Mouse (Mus musculus) lung, postnatal 25 days (tissue): Measurements from ENCODE around the gene Kif16b.
A peak's percentile ranks its signal among the peaks of the same experiment; 100 is the strongest.

Experiments used
- DNase-seq: peaks from one replicate; pipeline ENCODE4 v3.0.0; 2022; ENCODE audit warnings: low spot score

Kif16b gene

DNA sequence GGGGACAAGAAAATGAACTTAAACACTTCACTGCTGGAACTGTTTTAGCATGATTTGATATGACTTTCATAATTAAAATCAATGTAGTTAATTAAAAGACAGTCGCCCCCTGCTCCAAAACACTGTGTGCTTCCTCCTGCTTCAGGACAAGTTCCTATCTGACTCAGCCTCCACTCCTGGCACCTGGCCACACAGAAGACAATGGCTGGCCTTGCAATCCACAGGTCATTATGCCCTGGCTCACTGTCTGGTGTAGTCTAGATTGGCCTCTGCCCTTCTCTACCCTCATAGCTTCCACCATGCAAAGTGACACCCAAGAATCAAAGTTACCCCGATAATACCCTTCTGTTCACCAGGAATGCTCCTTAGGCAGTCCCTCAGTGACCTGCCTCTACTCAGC is 26.8 kb downstream of the Kif16b start:
- DNase-seq, result no peak

DNA sequence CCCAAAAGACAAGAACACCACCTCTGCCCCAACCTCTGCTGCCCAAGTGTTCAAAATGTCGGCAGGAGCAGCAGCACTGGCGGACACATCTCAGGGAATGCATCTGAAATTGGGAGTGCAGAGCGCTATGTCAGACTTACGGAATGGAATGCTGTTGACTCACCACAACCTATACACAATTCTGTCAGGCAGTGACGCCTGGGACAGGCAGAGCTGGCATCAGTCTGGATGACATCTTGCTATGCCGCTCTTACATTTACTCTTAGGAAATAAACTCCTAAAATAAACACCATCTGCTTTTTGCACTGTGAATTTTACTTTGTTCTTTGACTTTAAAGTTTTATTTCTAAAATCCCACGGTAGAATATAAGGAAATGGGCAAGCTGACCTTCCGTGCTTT is 31.3 kb downstream of the Kif16b start:
- no peak for DNase-seq

DNA sequence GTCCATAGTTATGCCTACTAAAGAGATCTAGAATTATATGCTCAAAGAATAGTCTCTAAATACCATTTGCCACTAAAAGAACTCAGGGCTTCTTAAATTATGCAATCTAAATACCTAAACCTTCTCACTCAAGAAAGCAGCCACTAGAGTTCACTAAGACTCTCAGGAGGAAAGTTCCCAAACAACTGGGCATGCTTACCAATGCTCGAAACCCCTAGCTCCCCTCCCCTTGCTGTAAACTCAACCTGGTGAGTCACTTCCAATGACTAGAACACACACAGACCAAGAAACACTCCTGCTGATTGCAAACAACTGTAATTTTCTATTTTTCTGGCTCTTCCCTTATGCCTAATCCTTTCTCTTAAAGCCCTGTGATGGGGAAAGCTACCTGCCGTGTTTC is 33.9 kb downstream of the Kif16b start:
- peak; percentile 67 for DNase-seq

DNA sequence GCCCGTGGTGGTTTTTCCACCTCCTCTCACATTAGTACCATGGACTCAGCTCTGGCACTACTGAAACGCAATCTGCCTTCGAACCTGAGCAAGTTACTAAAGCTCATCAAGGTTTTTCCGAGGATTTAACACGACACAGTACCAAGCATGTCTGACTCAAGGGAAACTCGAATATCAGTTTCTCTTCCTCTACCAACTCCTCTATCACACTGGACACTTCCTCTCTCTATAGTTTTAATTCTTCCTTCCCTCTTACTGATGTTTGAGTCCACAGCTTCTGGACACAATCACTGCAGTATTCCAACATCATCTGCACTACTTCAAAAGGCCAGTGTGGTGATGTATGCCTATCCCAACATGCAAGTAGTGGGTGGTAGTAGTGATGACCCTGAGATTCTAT is 40.3 kb downstream of the Kif16b start:
- no peak for DNase-seq

DNA sequence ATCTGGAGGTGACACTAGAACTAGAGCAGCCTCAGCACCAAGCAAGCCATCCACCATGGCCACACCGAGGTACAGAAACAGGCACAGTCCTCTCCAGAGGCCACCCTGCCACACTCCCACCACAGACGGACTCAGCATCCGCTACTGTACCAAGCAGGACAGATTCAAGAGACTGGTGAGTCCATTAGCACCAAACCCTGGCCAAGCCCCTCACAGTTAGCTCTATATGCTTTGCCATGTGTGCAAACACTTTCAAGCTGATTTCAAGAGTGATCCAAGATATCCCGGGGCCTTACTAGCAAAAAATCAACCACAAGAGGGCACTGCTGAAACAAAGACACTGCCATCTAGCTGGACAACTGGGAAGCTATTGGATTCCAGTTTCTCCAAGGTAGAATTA is 41.9 kb downstream of the Kif16b start:
- peak; percentile 74 for DNase-seq

DNA sequence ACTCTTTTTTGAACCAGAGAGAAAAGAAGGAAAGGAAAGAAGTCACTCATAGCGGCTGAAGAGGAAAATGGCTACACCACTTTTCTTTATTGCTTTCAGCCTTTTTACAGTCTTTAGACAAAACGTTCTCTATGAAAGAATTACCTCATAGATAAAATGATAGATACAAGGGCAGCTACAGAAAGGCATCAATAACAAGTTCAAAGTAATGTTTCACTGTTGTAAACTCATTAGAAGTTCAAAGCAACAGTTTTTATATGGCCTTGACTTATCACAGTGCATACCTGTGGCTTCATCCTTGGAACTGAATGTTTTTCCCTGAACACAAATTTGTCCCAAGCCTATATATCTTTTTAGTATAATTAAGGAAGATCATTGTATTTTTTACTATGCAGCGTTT is 62.6 kb downstream of the Kif16b start:
- DNase-seq, result no peak

DNA sequence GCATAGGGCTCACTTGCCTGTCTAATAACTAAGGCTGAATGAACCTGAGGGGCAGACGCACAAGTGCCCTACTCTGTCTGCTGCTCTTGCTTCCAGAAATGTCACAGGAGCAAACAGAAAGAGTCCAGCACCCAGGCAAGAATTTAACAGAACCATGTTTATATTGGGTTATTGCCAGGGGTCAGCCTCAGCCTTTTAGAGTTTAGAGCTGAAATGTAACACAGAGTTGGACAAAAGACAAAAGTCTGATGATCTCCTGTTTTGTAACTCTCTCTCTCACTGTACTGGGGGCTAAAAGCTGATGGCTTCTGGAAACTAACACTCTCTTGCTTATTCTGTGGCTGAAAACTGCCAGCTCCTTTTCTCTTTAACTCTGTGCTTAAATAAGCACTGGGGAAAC is 63.2 kb downstream of the Kif16b start:
- peak; percentile 69 for DNase-seq

DNA sequence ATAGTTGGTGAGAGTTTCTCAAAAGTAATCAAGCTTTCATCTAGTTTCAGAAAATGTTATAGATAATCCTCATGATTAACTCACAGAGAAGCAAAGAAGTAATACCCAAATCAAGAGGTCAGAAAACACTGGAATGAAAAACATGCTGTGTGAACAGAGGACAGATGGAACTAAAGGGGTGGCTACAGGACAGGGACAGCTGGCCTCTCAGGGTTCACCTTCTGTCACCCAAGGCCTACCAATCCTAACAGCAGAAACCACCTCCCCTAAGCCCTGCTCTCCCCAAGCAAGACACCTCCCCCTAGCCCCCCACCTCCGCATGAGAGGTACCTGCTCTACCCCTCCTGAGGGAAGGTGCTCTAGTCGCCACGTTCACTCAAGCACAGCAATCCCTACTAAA is 66.6 kb downstream of the Kif16b start:
- DNase-seq, result no peak

DNA sequence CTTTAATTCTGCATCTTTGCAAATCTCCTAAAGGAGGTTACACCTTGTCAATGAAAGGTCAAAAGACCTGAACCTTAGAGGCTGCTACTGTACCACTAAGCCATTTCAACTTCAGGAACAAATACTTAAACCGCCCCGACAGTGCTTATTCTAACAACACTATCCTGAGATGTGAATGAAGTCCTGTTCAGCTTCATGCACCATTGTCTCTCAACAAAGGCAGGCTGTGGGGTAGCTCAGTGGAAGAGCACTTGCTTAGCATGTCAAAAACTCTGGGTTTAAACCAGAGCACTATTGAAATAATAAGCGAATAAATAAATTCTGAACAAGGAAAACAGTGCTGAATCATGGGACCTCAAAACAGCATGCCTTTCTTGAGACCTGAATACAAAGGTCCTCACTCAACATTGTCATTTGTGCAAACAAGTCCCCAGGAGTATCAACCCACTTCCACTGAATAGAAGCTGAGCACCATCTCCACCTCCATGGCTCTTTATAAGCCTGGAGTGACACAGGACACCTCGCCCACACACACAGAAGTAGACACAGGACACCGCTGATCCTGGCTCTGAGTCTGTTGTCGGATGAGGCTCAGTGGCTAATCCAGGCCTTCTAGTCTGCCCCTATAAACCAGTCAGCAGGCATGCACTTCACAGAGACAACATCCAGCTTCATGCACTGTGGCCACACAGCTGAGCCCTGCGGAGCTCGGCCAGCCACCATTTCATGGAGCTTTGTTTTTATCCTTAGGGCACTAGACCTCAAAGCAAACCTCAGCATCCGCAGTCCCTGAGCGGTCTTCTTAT is 68.5 kb downstream of the Kif16b start:
- DNase-seq, result no peak

DNA sequence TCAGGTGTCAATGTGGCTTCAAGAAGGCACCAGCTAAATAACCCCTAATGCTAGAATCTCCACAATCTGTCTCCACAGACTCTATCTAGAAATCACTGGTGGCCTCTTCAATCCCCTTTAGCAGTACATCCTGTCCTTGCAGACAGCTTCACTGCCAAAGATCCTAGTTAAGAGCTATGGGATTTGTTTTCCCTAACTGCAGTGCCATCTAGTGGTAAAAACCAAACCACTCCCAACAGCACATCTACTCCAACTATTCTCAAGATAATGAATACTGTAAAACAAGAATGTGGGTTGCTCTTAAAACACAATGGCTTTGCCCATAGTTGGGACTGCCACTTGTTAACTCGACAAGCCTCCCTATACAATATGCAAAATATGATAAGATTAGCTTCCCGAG is 88.3 kb downstream of the Kif16b start:
- peak; percentile 38 for DNase-seq

DNA sequence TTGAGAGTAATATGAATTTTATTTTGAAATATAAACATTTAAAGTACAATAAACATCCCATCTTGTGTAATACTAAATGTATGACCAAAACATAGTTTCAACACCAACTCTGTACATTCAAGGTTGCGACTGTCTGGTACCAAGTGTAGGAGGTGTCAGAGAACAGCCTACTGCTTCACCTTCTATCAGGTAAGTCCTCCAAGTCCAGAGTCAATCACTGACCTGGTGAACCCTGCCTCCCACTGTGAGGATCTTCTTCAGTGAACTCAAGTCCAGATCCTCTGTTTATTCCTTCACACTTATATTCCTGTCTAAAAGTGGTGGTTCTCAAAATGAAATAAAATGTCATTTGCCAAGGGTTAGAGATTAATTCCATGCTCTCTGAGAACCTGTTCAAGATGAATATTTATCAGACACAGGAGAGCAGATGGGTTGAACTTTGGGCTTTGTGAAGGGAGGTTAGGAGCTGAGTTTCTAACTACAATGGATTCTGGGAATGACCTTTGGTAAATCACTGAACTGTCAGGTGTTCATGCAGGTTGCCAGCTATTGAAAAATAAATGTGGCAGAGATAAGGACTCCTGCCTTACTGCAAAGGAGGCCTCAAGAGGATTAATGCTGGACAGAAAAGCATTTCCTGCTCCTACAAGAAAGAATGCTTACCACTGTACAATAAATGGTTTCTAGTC is 97.4 kb downstream of the Kif16b start:
- no peak for DNase-seq

DNA sequence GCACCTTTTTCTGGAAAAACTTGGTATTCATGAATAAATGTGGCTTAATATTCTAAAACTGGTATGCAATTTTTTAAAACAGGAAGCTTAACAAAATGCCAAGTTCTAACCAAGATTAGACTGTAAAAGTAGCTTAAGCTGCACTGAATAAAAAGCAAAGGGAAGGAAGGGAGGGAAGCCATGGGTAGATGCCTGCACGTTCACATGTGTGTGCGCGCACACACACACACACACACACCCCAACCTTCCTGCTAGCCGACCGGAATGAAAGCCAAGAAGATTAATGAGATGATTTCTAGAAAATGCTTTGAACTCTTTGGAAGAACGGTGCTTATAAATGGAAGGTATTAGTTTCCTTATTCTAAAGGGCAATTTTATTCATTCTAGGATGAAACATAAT is 104.0 kb downstream of the Kif16b start:
- no peak for DNase-seq

DNA sequence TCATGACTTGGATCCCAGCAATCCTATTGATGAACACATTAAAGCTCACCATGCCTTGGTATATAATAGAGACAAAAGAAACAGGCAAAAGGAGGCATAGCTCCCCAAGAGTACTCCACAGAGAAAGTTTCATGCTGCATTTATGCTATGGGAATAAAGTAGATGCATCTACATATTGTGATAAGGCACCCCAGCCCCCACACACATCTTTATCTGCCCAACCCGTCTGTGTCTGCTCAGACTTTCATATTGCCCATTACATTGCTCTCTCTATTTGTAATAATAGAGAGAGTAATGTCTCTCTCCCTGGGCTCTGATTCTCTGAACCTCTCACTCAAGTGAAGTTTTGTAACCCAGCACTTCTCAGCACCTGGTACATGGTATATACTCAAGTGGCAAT is 126.0 kb downstream of the Kif16b start:
- DNase-seq, result no peak

DNA sequence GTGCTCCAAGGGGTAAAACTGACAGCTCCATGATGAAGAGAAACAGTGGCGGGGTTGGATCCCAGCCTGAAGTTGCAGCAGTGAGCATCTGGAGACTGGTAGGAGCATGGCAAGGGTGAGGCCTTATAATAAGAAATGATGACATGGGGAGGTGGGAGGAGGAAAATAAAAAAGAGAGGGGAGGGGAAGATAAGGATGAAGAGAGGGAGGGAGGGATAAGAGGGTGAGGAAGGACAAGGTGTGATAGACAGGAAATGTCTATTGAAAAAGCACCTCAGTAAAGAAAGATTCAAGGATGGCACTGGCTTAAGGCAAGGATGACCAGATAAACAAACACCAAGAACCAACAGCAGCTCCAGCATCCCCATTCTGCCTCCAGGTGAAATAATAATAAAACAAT is 126.6 kb downstream of the Kif16b start:
- no peak for DNase-seq

DNA sequence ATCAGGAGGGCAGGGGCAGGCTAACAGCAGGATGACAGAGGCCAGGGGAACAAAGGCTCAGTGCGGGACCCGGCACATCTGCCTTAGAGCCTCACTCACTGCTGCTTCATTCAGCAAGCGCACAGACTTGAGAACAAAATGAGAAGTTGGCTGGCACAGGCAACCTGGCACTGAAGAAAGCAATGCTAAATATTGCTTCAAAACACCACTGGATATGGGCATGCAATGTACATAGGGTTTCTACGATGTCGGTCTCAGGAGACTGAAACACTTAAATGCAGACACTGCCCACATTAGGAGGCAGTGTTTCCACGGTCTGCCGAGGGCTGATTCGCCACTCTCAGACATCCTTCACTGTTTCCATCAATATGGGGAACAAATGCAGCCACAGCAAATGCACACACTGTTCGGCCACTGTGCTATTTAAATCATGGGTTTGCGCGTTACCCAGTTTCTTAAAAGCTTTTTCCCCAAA is 131.6 kb downstream of the Kif16b start:
- no peak for DNase-seq

DNA sequence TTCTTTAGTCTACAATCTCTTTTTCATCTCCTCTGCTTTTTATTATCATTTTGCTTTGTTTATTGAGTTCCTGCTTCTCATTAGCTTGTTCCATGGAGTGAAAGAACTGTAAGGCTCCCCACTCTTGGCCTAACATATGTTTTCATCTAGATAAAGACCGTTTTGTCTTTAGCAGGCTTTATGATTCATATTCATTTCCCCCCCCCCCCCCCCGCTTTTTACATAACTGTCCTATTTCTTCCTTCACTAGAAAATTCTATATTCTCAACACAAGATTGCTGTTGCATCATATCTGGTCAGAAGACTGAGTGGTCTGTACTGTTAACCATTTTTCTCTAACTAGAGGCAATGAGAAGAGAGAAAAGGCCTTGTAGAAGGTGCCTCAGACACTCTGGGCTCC is 137.1 kb downstream of the Kif16b start:
- DNase-seq, result no peak

DNA sequence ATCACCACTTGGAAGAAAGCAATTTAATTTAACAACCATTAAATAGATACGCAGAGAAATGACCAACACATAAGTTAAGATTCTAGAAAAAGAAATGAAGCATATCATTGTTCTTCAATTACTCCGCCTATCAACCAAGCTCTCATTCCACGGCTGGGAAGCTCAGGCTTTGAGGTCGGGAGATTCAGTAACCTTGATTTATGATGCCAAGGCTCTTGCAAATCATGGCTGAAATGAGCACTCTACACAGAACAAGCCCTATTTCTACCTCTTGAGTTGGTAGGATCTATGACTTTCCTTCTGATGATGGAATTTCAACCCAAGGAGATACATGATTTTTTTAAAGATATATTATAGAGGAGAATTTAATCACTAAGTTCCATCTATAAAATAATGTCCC is 140.5 kb downstream of the Kif16b start:
- no peak for DNase-seq

DNA sequence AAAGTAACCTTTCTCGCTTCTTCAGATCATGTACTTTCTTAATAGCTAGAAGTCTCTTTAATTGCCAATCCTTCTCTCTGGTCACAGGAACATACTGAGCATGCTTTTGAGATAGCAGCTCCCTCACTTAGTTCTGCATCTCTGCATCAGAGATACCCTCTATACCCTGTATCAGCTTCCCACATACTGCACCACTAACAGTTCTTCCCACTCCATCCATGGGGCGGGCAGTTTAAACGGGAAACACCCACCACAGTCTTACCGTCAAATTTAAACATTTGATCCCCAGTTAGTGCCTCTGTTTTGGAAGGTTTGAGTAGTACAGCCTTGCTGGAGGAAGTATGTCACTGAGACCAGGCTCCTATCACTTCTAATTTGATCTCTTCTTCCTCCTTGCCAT is 142.1 kb downstream of the Kif16b start:
- DNase-seq, result no peak

DNA sequence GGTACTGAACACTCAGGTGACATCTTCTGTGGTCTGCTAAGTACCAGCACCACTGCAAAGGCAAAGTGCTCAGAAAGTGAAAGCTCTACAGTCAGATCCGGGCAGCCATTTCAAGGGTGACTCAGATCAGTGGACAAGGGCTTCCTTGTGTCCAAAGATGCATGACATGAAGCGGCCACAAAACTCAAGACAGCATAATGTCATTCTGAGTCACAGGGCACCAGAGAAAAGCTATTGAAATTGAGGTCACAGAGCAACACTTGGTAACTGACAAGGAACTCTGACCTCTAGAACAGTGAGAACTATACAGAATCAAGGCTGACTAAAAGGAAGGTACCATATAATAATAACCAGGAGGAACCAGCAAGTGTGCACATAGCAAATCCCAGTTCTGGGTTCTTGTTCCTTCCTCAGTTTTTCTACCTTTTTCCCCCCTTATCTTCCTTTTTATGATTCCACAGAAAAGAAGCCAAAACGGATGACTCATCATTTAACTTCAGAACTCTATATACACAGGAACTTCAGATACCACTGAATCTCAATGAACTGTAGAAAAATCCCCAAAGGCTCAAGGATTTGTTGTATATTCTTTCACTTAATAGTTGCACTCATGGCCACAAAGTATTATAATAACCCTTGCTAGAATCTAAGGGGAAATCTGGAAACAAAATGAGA is 143.1 kb downstream of the Kif16b start:
- DNase-seq, result no peak

DNA sequence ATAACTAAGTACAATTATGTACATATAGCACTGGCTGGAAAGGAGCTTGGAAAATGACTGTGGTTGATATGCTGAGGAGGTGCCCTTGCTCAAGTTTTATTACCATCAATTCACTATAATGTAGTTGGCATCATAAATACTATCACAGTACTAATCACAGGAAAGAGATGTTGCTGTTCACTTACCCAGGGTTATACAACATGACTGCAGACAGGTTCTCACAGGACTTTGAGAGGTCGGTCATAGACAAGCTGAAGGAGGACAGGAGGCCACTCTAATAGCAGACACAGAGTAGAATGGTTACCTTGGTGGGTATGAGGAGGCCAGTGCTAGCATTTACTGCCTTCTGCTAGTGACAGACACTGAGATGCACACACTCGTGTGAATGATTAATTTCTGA is 162.0 kb downstream of the Kif16b start:
- no peak for DNase-seq

DNA sequence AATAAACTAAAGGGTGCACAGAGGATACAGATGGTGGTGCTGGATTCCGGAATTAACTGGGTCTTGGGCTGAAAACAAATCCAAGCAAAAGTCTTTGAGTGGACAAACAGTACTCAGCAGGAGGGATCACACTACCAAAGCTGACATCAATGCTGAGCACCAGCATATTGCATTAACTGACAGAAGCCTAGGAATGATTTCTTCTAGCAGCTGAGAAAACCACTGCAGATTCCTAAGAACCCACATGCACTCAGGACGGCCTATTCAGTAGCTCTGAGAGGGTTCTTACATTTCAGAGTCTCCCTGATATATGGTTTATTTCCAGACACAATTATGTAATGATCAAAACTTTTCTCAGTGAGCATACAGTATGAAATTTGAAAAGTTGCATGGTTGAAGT is 162.8 kb downstream of the Kif16b start:
- no peak for DNase-seq

DNA sequence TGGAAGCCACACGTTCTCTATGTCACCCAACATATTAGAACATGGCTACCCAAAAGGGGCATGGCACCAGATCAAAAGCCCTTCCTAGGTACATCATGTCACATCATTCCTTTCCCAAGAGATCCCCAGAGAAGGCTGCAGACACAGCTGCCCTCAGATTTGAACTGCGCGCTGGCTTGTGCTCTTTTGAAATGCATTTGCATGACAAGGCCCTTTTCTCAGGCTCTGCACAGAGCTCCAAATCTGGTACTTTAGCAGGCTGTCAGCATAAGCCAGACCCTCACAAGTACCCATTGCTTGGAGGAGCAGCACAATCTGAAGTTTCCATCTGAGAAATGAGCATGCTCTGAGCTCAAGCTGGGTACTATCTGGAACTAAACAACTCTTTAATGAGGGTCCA is 165.6 kb downstream of the Kif16b start:
- DNase-seq, result no peak

DNA sequence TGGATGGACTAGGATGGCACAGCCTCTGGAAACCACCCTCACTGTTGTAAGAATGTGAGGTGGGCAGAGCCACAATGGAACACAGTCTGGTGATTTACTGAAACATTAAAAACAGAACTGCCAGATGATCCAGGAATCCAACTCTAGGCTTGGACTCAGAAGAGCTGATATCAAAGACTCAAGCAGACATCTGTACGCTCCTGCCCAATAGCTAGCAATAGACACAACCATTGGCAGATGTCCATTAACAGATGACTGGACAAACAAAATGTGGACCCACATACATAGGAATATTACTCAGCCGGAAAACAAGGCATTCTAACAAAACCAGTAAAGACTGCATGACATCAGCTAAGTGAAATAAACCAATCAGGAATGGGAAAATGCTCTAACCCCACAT is 167.3 kb downstream of the Kif16b start:
- DNase-seq, result no peak
